In the genomic region with DNA sequence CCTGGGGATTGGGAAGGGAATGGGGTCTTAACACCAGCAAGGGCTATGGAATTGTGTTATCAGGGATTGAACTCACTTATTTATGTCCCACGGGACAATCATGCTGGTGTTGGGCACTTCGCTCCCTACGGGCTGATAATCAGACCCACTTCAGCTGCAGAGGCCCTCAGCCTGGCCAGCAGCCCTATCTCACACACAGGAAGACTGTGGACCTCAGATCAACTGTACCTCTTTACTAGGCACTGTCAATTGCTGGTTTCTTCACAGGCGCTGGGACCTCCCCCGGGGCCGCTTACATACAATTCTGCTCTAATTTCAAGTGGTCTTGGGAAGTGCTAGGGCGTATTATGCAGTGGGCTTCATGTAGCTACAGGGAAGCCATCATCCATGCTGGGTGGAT, we compare ENCODE assay signal across 28 mouse cellular contexts. TPM values are rescaled to one million over a fixed set of nuclear protein-coding genes. Genes with fewer than 3 reads are reported as not detected.
DNase-seq lines count a peak whose midpoint lies in the region; ATAC-seq and TF ChIP-seq lines count a peak whose summit lies in the region.
"Had no signal": no experiment of that assay in that cellular context is flagged by ENCODE, and none has a peak within 500 bp of the region (broad histone marks: within the 10 kb centered on the region; RNA-seq: fewer than 3 reads in every experiment).

No protein-coding gene starts in this region.

- TF ChIP-seq CTCF in bone marrow, adult 2 months (IDR thresholded peaks at IDR 0.05; ENCODE audit: control insufficient read depth, insufficient read depth, low read length): no peak
- no peak for TF ChIP-seq CTCF in lung, adult 2 months (IDR thresholded peaks at IDR 0.05; ENCODE audit: insufficient read depth, low read length)

- peaks cover 41% of the 10 kb centered on the region for H3K27me3 ChIP-seq in heart, embryonic 13.5 days (replicated peaks)
- H3K27me3 ChIP-seq in heart, embryonic 11.5 days (ENCODE audit: control insufficient read depth, insufficient read depth, low read length): peaks cover 26% of the 10 kb centered on the region
- peaks cover 26% of the 10 kb centered on the region for H3K27me3 ChIP-seq in liver, embryonic 15.5 days
- peaks cover 35% of the 10 kb centered on the region for H3K27me3 ChIP-seq in forebrain, embryonic 15.5 days

- no peak overlapping the region for H3K4me3 ChIP-seq in heart, embryonic 13.5 days
- no peak overlapping the region for H3K4me3 ChIP-seq in heart, embryonic 11.5 days (ENCODE audit: low read depth, low read length)
- H3K4me3 ChIP-seq in bone marrow, adult 2 months (replicated peaks; ENCODE audit: control insufficient read depth, low read depth, low read length): no peak overlapping the region
- peak overlapping the region; percentile 76 for H3K4me3 ChIP-seq in liver, embryonic 15.5 days (replicated peaks)
- no peak overlapping the region for H3K4me3 ChIP-seq in forebrain, embryonic 15.5 days
- H3K4me3 ChIP-seq in lung, adult 2 months (replicated peaks; ENCODE audit: extremely low read depth, low read depth, low read length): no peak overlapping the region
- H3K4me3 ChIP-seq: gastrocnemius, adult 2 months; hindbrain, embryonic 10.5 days; kidney, embryonic 15.5 days; limb, embryonic 10.5 days; myocyte; neural tube, embryonic 13.5 days; stomach, embryonic 15.5 days had no signal

- no peak overlapping the region for H3K4me2 ChIP-seq in heart, embryonic 13.5 days
- no peak overlapping the region for H3K4me2 ChIP-seq in heart, embryonic 11.5 days
- H3K4me2 ChIP-seq in liver, embryonic 15.5 days: peak overlapping the region; percentile 99
- H3K4me2 ChIP-seq in forebrain, embryonic 15.5 days (replicated peaks): no peak overlapping the region
- H3K4me2 ChIP-seq: kidney, embryonic 15.5 days; neural tube, embryonic 13.5 days; stomach, embryonic 15.5 days had no signal

- H3K27ac ChIP-seq in heart, embryonic 13.5 days (replicated peaks): no peak overlapping the region
- H3K27ac ChIP-seq in heart, embryonic 11.5 days (ENCODE audit: low read depth, low read length): no peak overlapping the region
- peak overlapping the region; percentile 96 for H3K27ac ChIP-seq in bone marrow, adult 2 months (ENCODE audit: control insufficient read depth, insufficient read depth, low read depth, low read length, poor library complexity)
- H3K27ac ChIP-seq in liver, embryonic 15.5 days (replicated peaks): peak overlapping the region; percentile 99
- H3K27ac ChIP-seq in forebrain, embryonic 15.5 days (replicated peaks): no peak overlapping the region
- H3K27ac ChIP-seq: gastrocnemius, adult 2 months; hindbrain, embryonic 10.5 days; hindbrain, postnatal 0 days; kidney, embryonic 15.5 days; limb, embryonic 10.5 days; neural tube, embryonic 13.5 days; stomach, embryonic 15.5 days had no signal

- peaks cover 46% of the 10 kb centered on the region for H3K36me3 ChIP-seq in heart, embryonic 13.5 days
- H3K36me3 ChIP-seq in heart, embryonic 11.5 days (ENCODE audit: control insufficient read depth, insufficient read depth, low read length): peaks cover 23% of the 10 kb centered on the region
- H3K36me3 ChIP-seq in liver, embryonic 15.5 days (replicated peaks): peaks cover 71% of the 10 kb centered on the region
- peaks cover 43% of the 10 kb centered on the region for H3K36me3 ChIP-seq in forebrain, embryonic 15.5 days

- DNase-seq in lung, adult 2 months: no peak
- no peak for DNase-seq in ovary, postnatal 10 days (ENCODE audit: low spot score)
- DNase-seq: cerebellum, adult 2 months; cerebellum, postnatal 36 days; gastrocnemius, adult 2 months; heart, postnatal 10 days; kidney, adult 11 months; lung, postnatal 10 days; thymus, postnatal 36 days had no signal

- H3K9ac ChIP-seq in heart, embryonic 13.5 days: 0 out of 2 replicates have a peak overlapping the region, but pooled peaks have one; percentile 8
- H3K9ac ChIP-seq in heart, embryonic 11.5 days (ENCODE audit: low read depth, low read length): no peak overlapping the region
- peak overlapping the region; percentile 50 for H3K9ac ChIP-seq in liver, embryonic 15.5 days
- no peak overlapping the region for H3K9ac ChIP-seq in forebrain, embryonic 15.5 days (replicated peaks)
- H3K9ac ChIP-seq: kidney, embryonic 15.5 days; neural tube, embryonic 13.5 days; stomach, embryonic 15.5 days had no signal

- ATAC-seq in heart, embryonic 13.5 days (ENCODE audit: extremely low read depth, insufficient number of reproducible peaks, low FRiP score, low TSS enrichment): no peak
- no peak for ATAC-seq in heart, embryonic 11.5 days (replicated peaks; ENCODE audit: insufficient number of reproducible peaks, low FRiP score, low TSS enrichment)
- ATAC-seq in erythroid progenitor cell, adult 5-6 weeks (replicated peaks; ENCODE audit: low FRiP score, poor library complexity, severe bottlenecking): peak; percentile 15; the same call in 1 of the 2 replicates
- peak; percentile 21 for ATAC-seq in liver, embryonic 15.5 days (ENCODE audit: insufficient read depth)
- ATAC-seq in forebrain, embryonic 15.5 days (replicated peaks): no peak
- ATAC-seq: hindbrain, postnatal 0 days; midbrain, embryonic 16.5 days had no signal

- no peak for TF ChIP-seq POLR2A in bone marrow, adult 2 months (IDR thresholded peaks at IDR 0.05; ENCODE audit: borderline replicate concordance, control insufficient read depth, low read depth, low read length)
- no peak for TF ChIP-seq POLR2A in lung, adult 2 months (IDR thresholded peaks at IDR 0.05; ENCODE audit: borderline replicate concordance, extremely low read depth, low read depth, low read length)

- 56% methylated on average over 7 of the region's 7 CpGs for WGBS in heart, embryonic 13.5 days
- 58% methylated on average over 7 of the region's 7 CpGs for WGBS in heart, embryonic 11.5 days (ENCODE audit: insufficient replicate concordance)
- 62% methylated on average over 7 of the region's 7 CpGs for WGBS in bone marrow, adult 2 months
- 19% methylated on average over 7 of the region's 7 CpGs for whole genome bisulfite sequencing in liver, embryonic 15.5 days (ENCODE audit: insufficient replicate concordance)
- 93% methylated on average over 7 of the region's 7 CpGs for WGBS in forebrain, embryonic 15.5 days
- WGBS in lung, adult 2 months: 83% methylated on average over 7 of the region's 7 CpGs

- no peaks in the 10 kb centered on the region for H3K9me3 ChIP-seq in heart, embryonic 13.5 days
- H3K9me3 ChIP-seq in heart, embryonic 11.5 days (replicated peaks; ENCODE audit: control insufficient read depth, low read length): no peaks in the 10 kb centered on the region
- no peaks in the 10 kb centered on the region for H3K9me3 ChIP-seq in liver, embryonic 15.5 days (replicated peaks)
- no peaks in the 10 kb centered on the region for H3K9me3 ChIP-seq in forebrain, embryonic 15.5 days
- H3K9me3 ChIP-seq: hindbrain, embryonic 10.5 days; kidney, embryonic 15.5 days; limb, embryonic 10.5 days; neural tube, embryonic 13.5 days; stomach, embryonic 15.5 days had no signal

- peaks cover 37% of the 10 kb centered on the region for H3K4me1 ChIP-seq in heart, embryonic 13.5 days
- H3K4me1 ChIP-seq in heart, embryonic 11.5 days (ENCODE audit: control insufficient read depth, insufficient read depth, low read length): peaks cover 31% of the 10 kb centered on the region
- peaks cover 5% of the 10 kb centered on the region for H3K4me1 ChIP-seq in bone marrow, adult 2 months (ENCODE audit: control insufficient read depth, insufficient read depth, low read length)
- H3K4me1 ChIP-seq in liver, embryonic 15.5 days (replicated peaks): peaks cover 76% of the 10 kb centered on the region
- H3K4me1 ChIP-seq in forebrain, embryonic 15.5 days: peaks cover 25% of the 10 kb centered on the region
- peaks cover 10% of the 10 kb centered on the region for H3K4me1 ChIP-seq in lung, adult 2 months (ENCODE audit: control insufficient read depth, insufficient read depth, low read length)

RNA-seq across cellular contexts. Expression of gene Sphk1, which starts 6.0 kb away (rescaled TPM):
- polyA plus RNA-seq in heart, embryonic 13.5 days (2015; fragmentation: Nextera tagmentation; extraction: Ambion mirVana): 2.0 and 2.6 TPM in 2 replicates
- polyA plus RNA-seq in heart, embryonic 11.5 days (2014; fragmentation: Nextera tagmentation; extraction: Ambion mirVana): 2.1 and 3.0 TPM in 2 replicates
- 31.3 and 31.7 TPM in 2 replicates for polyA plus RNA-seq in bone marrow, adult 2 months (2011; ENCODE audit: insufficient read depth, insufficient read length, low replicate concordance, missing spikeins)
- 34.0 and 39.3 TPM in 2 replicates for total RNA-seq in erythroid progenitor cell, adult 5-6 weeks (2015; ENCODE audit: low replicate concordance)
- total RNA-seq in erythroid progenitor cell, adult 5-6 weeks (2017; ENCODE audit: low replicate concordance): 65.2 and 96.7 TPM in 2 replicates
- polyA plus RNA-seq in liver, embryonic 15.5 days (2015; fragmentation: Nextera tagmentation; extraction: Ambion mirVana): 28.8 and 32.7 TPM in 2 replicates
- 2.2 and 2.4 TPM in 2 replicates for polyA plus RNA-seq in forebrain, embryonic 15.5 days (2015; fragmentation: Nextera tagmentation; extraction: Ambion mirVana)
- polyA plus RNA-seq in lung, adult 2 months (2012; rRNA removed): 41.8 and 45.8 TPM in 2 replicates

RNA-seq across cellular contexts. Expression of gene Prpsap1, which starts 42.7 kb away (rescaled TPM):
- 90.2 and 102 TPM in 2 replicates for polyA plus RNA-seq in heart, embryonic 13.5 days (2015; fragmentation: Nextera tagmentation; extraction: Ambion mirVana)
- polyA plus RNA-seq in heart, embryonic 11.5 days (2014; fragmentation: Nextera tagmentation; extraction: Ambion mirVana): 96.5 and 101 TPM in 2 replicates
- polyA plus RNA-seq in bone marrow, adult 2 months (2011; ENCODE audit: insufficient read depth, insufficient read length, low replicate concordance, missing spikeins): 20.1 and 41.9 TPM in 2 replicates
- 10.8 and 15.9 TPM in 2 replicates for total RNA-seq in erythroid progenitor cell, adult 5-6 weeks (2015; ENCODE audit: low replicate concordance)
- total RNA-seq in erythroid progenitor cell, adult 5-6 weeks (2017; ENCODE audit: low replicate concordance): 9.5 and 12.0 TPM in 2 replicates
- 45.1 and 49.0 TPM in 2 replicates for polyA plus RNA-seq in liver, embryonic 15.5 days (2015; fragmentation: Nextera tagmentation; extraction: Ambion mirVana)
- polyA plus RNA-seq in forebrain, embryonic 15.5 days (2015; fragmentation: Nextera tagmentation; extraction: Ambion mirVana): 193 and 201 TPM in 2 replicates
- polyA plus RNA-seq in lung, adult 2 months (2012; rRNA removed): 82.4 and 92.0 TPM in 2 replicates

RNA-seq across cellular contexts. Expression of gene Ube2o, which starts 44.6 kb away (rescaled TPM):
- polyA plus RNA-seq in heart, embryonic 13.5 days (2015; fragmentation: Nextera tagmentation; extraction: Ambion mirVana): 7.9 and 8.3 TPM in 2 replicates
- 14.7 and 17.1 TPM in 2 replicates for polyA plus RNA-seq in heart, embryonic 11.5 days (2014; fragmentation: Nextera tagmentation; extraction: Ambion mirVana)
- 90.9 and 133 TPM in 2 replicates for polyA plus RNA-seq in bone marrow, adult 2 months (2011; ENCODE audit: insufficient read depth, insufficient read length, low replicate concordance, missing spikeins)
- 95.5 and 136 TPM in 2 replicates for total RNA-seq in erythroid progenitor cell, adult 5-6 weeks (2015; ENCODE audit: low replicate concordance)
- total RNA-seq in erythroid progenitor cell, adult 5-6 weeks (2017; ENCODE audit: low replicate concordance): 126 and 150 TPM in 2 replicates
- 38.1 and 51.7 TPM in 2 replicates for polyA plus RNA-seq in liver, embryonic 15.5 days (2015; fragmentation: Nextera tagmentation; extraction: Ambion mirVana)
- polyA plus RNA-seq in forebrain, embryonic 15.5 days (2015; fragmentation: Nextera tagmentation; extraction: Ambion mirVana): 22.4 and 27.3 TPM in 2 replicates
- 18.3 and 18.8 TPM in 2 replicates for polyA plus RNA-seq in lung, adult 2 months (2012; rRNA removed)

RNA-seq across cellular contexts. Expression of gene Aanat, which starts 49.5 kb away (rescaled TPM):
- not detected in 2 replicates for polyA plus RNA-seq in heart, embryonic 13.5 days (2015; fragmentation: Nextera tagmentation; extraction: Ambion mirVana)
- polyA plus RNA-seq in heart, embryonic 11.5 days (2014; fragmentation: Nextera tagmentation; extraction: Ambion mirVana): not detected in 2 replicates
- polyA plus RNA-seq in bone marrow, adult 2 months (2011; ENCODE audit: insufficient read depth, insufficient read length, low replicate concordance, missing spikeins): not detected in 2 replicates
- total RNA-seq in erythroid progenitor cell, adult 5-6 weeks (2015; ENCODE audit: low replicate concordance): not detected in 2 replicates
- not detected in 2 replicates for total RNA-seq in erythroid progenitor cell, adult 5-6 weeks (2017; ENCODE audit: low replicate concordance)
- polyA plus RNA-seq in liver, embryonic 15.5 days (2015; fragmentation: Nextera tagmentation; extraction: Ambion mirVana): not detected in 2 replicates
- 0.15 TPM in 1 of 2 replicates, not detected in the other for polyA plus RNA-seq in forebrain, embryonic 15.5 days (2015; fragmentation: Nextera tagmentation; extraction: Ambion mirVana)
- 0.15 TPM in 1 of 2 replicates, not detected in the other for polyA plus RNA-seq in lung, adult 2 months (2012; rRNA removed)
- total RNA-seq: adrenal gland, postnatal 4 days; gastrocnemius, adult 2 months; gastrocnemius, postnatal 4 days; heart, postnatal 10 days; liver, adult 2 months had no signal
- polyA plus RNA-seq: embryonic facial prominence, embryonic 14.5 days; forebrain, embryonic 11.5 days; hindbrain, embryonic 10.5 days; kidney, embryonic 15.5 days; limb, embryonic 10.5 days; liver, adult 2 months; myocyte had no signal

Comparison
In these comparisons a context has a peak if more than half of its experiments do, and no peak if none do; other contexts are left out.
1. H3K9ac ChIP-seq: peak in heart, embryonic 13.5 days (single experiment) and liver, embryonic 15.5 days (single experiment); none in heart, embryonic 11.5 days (single experiment) and forebrain, embryonic 15.5 days (single experiment).
2. ATAC-seq: peak in erythroid progenitor cell, adult 5-6 weeks (single experiment) and liver, embryonic 15.5 days (single experiment); none in heart, embryonic 13.5 days (single experiment), heart, embryonic 11.5 days (single experiment) and forebrain, embryonic 15.5 days (single experiment).
3. H3K27ac ChIP-seq: peak in bone marrow, adult 2 months (single experiment) and liver, embryonic 15.5 days (single experiment); none in heart, embryonic 13.5 days (single experiment), heart, embryonic 11.5 days (single experiment) and forebrain, embryonic 15.5 days (single experiment).